Mouse (Mus musculus): ENCODE data around the gene Bcl2l14. TPM values are rescaled to one million over a fixed set of nuclear protein-coding genes. Genes with fewer than 3 reads are reported as not detected.

Gene Bcl2l14
- polyA plus RNA-seq (2014; fragmentation: Nextera tagmentation; extraction: Ambion mirVana), result 0.61 and 0.79 TPM in 2 replicates

GRCm38 (mm10) chr6:134396018-134396417, at the start of gene Bcl2l14:
Bcl2l14 (plus strand) TSS chr6:134396318.
- ATAC-seq (replicated peaks; ENCODE audit: insufficient number of reproducible peaks, low FRiP score, low TSS enrichment, low read depth) (no peak), DNase-seq (ENCODE audit: low spot score) (no peak)
- 83% methylated on average over 4 of the region's 4 CpGs for WGBS
- no peaks in the 10 kb centered on the region for H3K9me3 ChIP-seq (replicated peaks; ENCODE audit: control insufficient read depth, low read length)
- no peak within 1 kb of the TSS for H3K4me3 ChIP-seq (ENCODE audit: low read depth, low read length)
- H3K36me3 ChIP-seq (replicated peaks; ENCODE audit: control insufficient read depth, insufficient read depth, low read depth, low read length), result no peaks in the 10 kb centered on the region
- H3K4me1 ChIP-seq (ENCODE audit: control insufficient read depth, insufficient read depth, low read length), result no peaks in the 10 kb centered on the region
- no peak within 1 kb of the TSS for H3K27ac ChIP-seq (replicated peaks; ENCODE audit: low read depth, low read length)
- no peak within 1 kb of the TSS for H3K9ac ChIP-seq (replicated peaks; ENCODE audit: low read length)
- no peak within 1 kb of the TSS for H3K4me2 ChIP-seq (ENCODE audit: low read depth, low read length)
- H3K27me3 ChIP-seq (ENCODE audit: control insufficient read depth, insufficient read depth, low read length), result no peaks in the 10 kb centered on the region

DNA sequence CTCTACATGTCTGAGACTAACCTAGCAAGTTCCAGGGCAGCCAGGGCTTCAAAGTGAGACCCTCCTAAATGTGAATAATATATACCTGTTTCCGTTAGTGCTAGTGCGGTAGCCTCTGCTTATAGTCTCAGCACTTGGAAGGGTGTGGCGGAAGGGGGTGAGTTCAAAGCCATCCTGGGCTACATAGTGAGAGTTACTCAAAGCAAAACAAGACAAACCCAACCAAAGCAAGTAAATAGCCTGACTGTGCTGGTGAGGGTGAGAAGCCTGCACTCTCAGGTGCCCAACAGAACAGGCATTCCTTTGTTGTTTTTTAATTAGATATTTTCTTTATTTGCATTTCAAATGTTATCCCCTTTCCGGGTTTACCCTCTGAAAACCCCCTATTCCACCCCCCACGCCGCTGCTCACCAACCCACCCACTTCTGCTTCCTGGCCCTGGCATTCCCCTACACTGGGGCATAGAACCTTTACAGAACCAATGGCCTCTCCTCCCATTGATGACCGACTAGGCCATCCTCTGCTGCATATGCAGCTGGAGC, 47.5 kb upstream of the Bcl2l14 start:
- no peak overlapping the region for H3K9ac ChIP-seq (replicated peaks; ENCODE audit: low read length)
- H3K4me1 ChIP-seq (ENCODE audit: control insufficient read depth, insufficient read depth, low read length), result no peaks in the 10 kb centered on the region
- H3K4me3 ChIP-seq (ENCODE audit: low read depth, low read length), result no peak overlapping the region
- 88% methylated on average over 7 of the region's 7 CpGs for WGBS
- no peaks in the 10 kb centered on the region for H3K27me3 ChIP-seq (ENCODE audit: control insufficient read depth, insufficient read depth, low read length)
- H3K27ac ChIP-seq (replicated peaks; ENCODE audit: low read depth, low read length), result no peak overlapping the region
- H3K36me3 ChIP-seq (replicated peaks; ENCODE audit: control insufficient read depth, insufficient read depth, low read depth, low read length), result no peaks in the 10 kb centered on the region
- H3K4me2 ChIP-seq (ENCODE audit: low read depth, low read length), result no peak overlapping the region
- no peak for DNase-seq (ENCODE audit: low spot score)
- H3K9me3 ChIP-seq (replicated peaks; ENCODE audit: control insufficient read depth, low read length), result no peaks in the 10 kb centered on the region
- ATAC-seq (replicated peaks; ENCODE audit: insufficient number of reproducible peaks, low FRiP score, low TSS enrichment, low read depth), result no peak

DNA sequence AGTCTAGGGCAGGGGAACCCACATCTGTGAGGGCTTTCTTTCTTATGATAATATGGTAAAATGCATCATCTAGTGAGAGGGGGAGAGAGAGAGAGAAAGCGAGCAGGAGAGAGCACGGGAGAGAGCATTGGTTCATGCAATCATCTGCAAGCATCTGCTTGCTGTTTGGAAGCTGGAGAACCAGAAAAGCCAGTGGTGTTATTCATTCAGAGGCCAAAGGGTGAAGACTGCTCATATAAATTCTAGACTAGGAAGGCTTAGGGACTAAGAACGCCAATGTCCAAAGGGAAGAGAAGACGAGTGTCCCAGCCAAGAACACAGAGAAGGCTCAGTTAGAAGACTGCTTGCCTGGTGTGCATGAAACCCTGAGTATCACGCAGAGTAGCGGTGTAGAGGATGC, 43.2 kb upstream of the Bcl2l14 start:
- no peak overlapping the region for H3K9ac ChIP-seq (replicated peaks; ENCODE audit: low read length)
- H3K36me3 ChIP-seq (replicated peaks; ENCODE audit: control insufficient read depth, insufficient read depth, low read depth, low read length), result no peaks in the 10 kb centered on the region
- H3K4me3 ChIP-seq (ENCODE audit: low read depth, low read length), result no peak overlapping the region
- no peak overlapping the region for H3K4me2 ChIP-seq (ENCODE audit: low read depth, low read length)
- no peak for DNase-seq (ENCODE audit: low spot score)
- H3K9me3 ChIP-seq (replicated peaks; ENCODE audit: control insufficient read depth, low read length), result no peaks in the 10 kb centered on the region
- WGBS, result 89% methylated on average over 6 of the region's 6 CpGs
- no peaks in the 10 kb centered on the region for H3K27me3 ChIP-seq (ENCODE audit: control insufficient read depth, insufficient read depth, low read length)
- no peak for ATAC-seq (replicated peaks; ENCODE audit: insufficient number of reproducible peaks, low FRiP score, low TSS enrichment, low read depth)
- no peaks in the 10 kb centered on the region for H3K4me1 ChIP-seq (ENCODE audit: control insufficient read depth, insufficient read depth, low read length)
- H3K27ac ChIP-seq (replicated peaks; ENCODE audit: low read depth, low read length), result no peak overlapping the region

GRCm38 (mm10) chr6:134353751-134354150, 42.4 kb upstream of the Bcl2l14 start:
- 87% methylated on average over 4 of the region's 4 CpGs for WGBS
- ATAC-seq (replicated peaks; ENCODE audit: insufficient number of reproducible peaks, low FRiP score, low TSS enrichment, low read depth), result no peak

GRCm38 (mm10) chr6:134357570-134357969, 38.5 kb upstream of the Bcl2l14 start:
- Histone ChIP-seq H3K9ac (replicated peaks; ENCODE audit: low read length) (no peak overlapping the region), H3K4me1 (ENCODE audit: control insufficient read depth, insufficient read depth, low read length) (no peaks in the 10 kb centered on the region), H3K4me2 (ENCODE audit: low read depth, low read length) (no peak overlapping the region), H3K9me3 (replicated peaks; ENCODE audit: control insufficient read depth, low read length) (no peaks in the 10 kb centered on the region), H3K36me3 (replicated peaks; ENCODE audit: control insufficient read depth, insufficient read depth, low read depth, low read length) (no peaks in the 10 kb centered on the region), H3K27ac (replicated peaks; ENCODE audit: low read depth, low read length) (no peak overlapping the region), H3K4me3 (ENCODE audit: low read depth, low read length) (no peak overlapping the region), H3K27me3 (ENCODE audit: control insufficient read depth, insufficient read depth, low read length) (no peaks in the 10 kb centered on the region)
- no peak for DNase-seq (ENCODE audit: low spot score)
- ATAC-seq (replicated peaks; ENCODE audit: insufficient number of reproducible peaks, low FRiP score, low TSS enrichment, low read depth), result no peak
- 82% methylated on average over 6 of the region's 6 CpGs for WGBS

More at GRCm38 (mm10) chr6:134353751-134354150, 42.4 kb upstream of the Bcl2l14 start:
- H3K4me2 ChIP-seq (ENCODE audit: low read depth, low read length), result no peak overlapping the region
- no peaks in the 10 kb centered on the region for H3K27me3 ChIP-seq (ENCODE audit: control insufficient read depth, insufficient read depth, low read length)
- no peak overlapping the region for H3K4me3 ChIP-seq (ENCODE audit: low read depth, low read length)
- H3K4me1 ChIP-seq (ENCODE audit: control insufficient read depth, insufficient read depth, low read length), result no peaks in the 10 kb centered on the region
- no peak overlapping the region for H3K27ac ChIP-seq (replicated peaks; ENCODE audit: low read depth, low read length)
- DNase-seq (ENCODE audit: low spot score), result no peak
- H3K36me3 ChIP-seq (replicated peaks; ENCODE audit: control insufficient read depth, insufficient read depth, low read depth, low read length), result no peaks in the 10 kb centered on the region
- no peaks in the 10 kb centered on the region for H3K9me3 ChIP-seq (replicated peaks; ENCODE audit: control insufficient read depth, low read length)
- no peak overlapping the region for H3K9ac ChIP-seq (replicated peaks; ENCODE audit: low read length)

- Histone ChIP-seq H3K4me2 (ENCODE audit: low read depth, low read length) (no peak overlapping the region), H3K4me3 (ENCODE audit: low read depth, low read length) (no peak overlapping the region), H3K27ac (replicated peaks; ENCODE audit: low read depth, low read length) (no peak overlapping the region), H3K4me1 (ENCODE audit: control insufficient read depth, insufficient read depth, low read length) (no peaks in the 10 kb centered on the region), H3K9me3 (replicated peaks; ENCODE audit: control insufficient read depth, low read length) (no peaks in the 10 kb centered on the region), H3K27me3 (ENCODE audit: control insufficient read depth, insufficient read depth, low read length) (no peaks in the 10 kb centered on the region), H3K36me3 (replicated peaks; ENCODE audit: control insufficient read depth, insufficient read depth, low read depth, low read length) (no peaks in the 10 kb centered on the region), H3K9ac (replicated peaks; ENCODE audit: low read length) (no peak overlapping the region)
- 91% methylated on average over 4 of the region's 4 CpGs for WGBS
- DNase-seq (ENCODE audit: low spot score) (no peak), ATAC-seq (replicated peaks; ENCODE audit: insufficient number of reproducible peaks, low FRiP score, low TSS enrichment, low read depth) (no peak)
Observed at GRCm38 (mm10) chr6:134360079-134360478, 36.0 kb upstream of the Bcl2l14 start.

- 66% methylated on average over 6 of the region's 6 CpGs for WGBS
- H3K9me3 ChIP-seq (replicated peaks; ENCODE audit: control insufficient read depth, low read length), result no peaks in the 10 kb centered on the region
- no peaks in the 10 kb centered on the region; the same call in 1 of the 2 replicates for H3K27me3 ChIP-seq (ENCODE audit: control insufficient read depth, insufficient read depth, low read length)
- H3K4me2 ChIP-seq (ENCODE audit: low read depth, low read length), result no peak overlapping the region
- H3K9ac ChIP-seq (replicated peaks; ENCODE audit: low read length), result no peak overlapping the region
- H3K27ac ChIP-seq (replicated peaks; ENCODE audit: low read depth, low read length), result no peak overlapping the region
- no peak overlapping the region for H3K4me3 ChIP-seq (ENCODE audit: low read depth, low read length)
- DNase-seq (ENCODE audit: low spot score), result no peak
- no peaks in the 10 kb centered on the region; the same call in 1 of the 2 replicates for H3K4me1 ChIP-seq (ENCODE audit: control insufficient read depth, insufficient read depth, low read length)
- H3K36me3 ChIP-seq (replicated peaks; ENCODE audit: control insufficient read depth, insufficient read depth, low read depth, low read length), result no peaks in the 10 kb centered on the region
- ATAC-seq (replicated peaks; ENCODE audit: insufficient number of reproducible peaks, low FRiP score, low TSS enrichment, low read depth), result no peak
Observed at GRCm38 (mm10) chr6:134364644-134365043, 31.5 kb upstream of the Bcl2l14 start.

GRCm38 (mm10) chr6:134365952-134366351, 30.2 kb upstream of the Bcl2l14 start:
- ATAC-seq (replicated peaks; ENCODE audit: insufficient number of reproducible peaks, low FRiP score, low TSS enrichment, low read depth), result no peak
- Histone ChIP-seq H3K4me2 (ENCODE audit: low read depth, low read length) (no peak overlapping the region), H3K4me1 (ENCODE audit: control insufficient read depth, insufficient read depth, low read length) (no peaks in the 10 kb centered on the region; the same call in 1 of the 2 replicates), H3K27me3 (ENCODE audit: control insufficient read depth, insufficient read depth, low read length) (no peaks in the 10 kb centered on the region; the same call in 1 of the 2 replicates), H3K36me3 (replicated peaks; ENCODE audit: control insufficient read depth, insufficient read depth, low read depth, low read length) (no peaks in the 10 kb centered on the region), H3K27ac (replicated peaks; ENCODE audit: low read depth, low read length) (no peak overlapping the region), H3K9ac (replicated peaks; ENCODE audit: low read length) (no peak overlapping the region), H3K9me3 (replicated peaks; ENCODE audit: control insufficient read depth, low read length) (no peaks in the 10 kb centered on the region), H3K4me3 (ENCODE audit: low read depth, low read length) (no peak overlapping the region)
- WGBS, result 81% methylated on average over 4 of the region's 4 CpGs
- DNase-seq (ENCODE audit: low spot score), result no peak

Measured in embryonic facial prominence, embryonic 11.5 days (tissue).